Mouse (Mus musculus): ENCODE measurements around the gene Olfr199. TPM values are rescaled to one million over a fixed set of nuclear protein-coding genes. Genes with fewer than 3 reads are reported as not detected.
"Not testable (repeated sequence)": the region's sequence is repeated elsewhere in the genome, so short reads cannot be mapped to it uniquely, and the experiment has no call there.

Gene Olfr199
- total RNA-seq (2022) = not detected

- DNase-seq = not testable (repeated sequence)
Measured at GRCm38 (mm10) chr16:59219667-59220066, at the start of gene Olfr199. TSS of gene Olfr199 (minus strand) at chr16:59219767.

- not testable (repeated sequence) for DNase-seq
Measured at GRCm38 (mm10) chr16:59269097-59269496, 49.5 kb upstream of the Olfr199 start.

- no peak for DNase-seq
Measured at GRCm38 (mm10) chr16:59249684-59250083, 30.1 kb upstream of the Olfr199 start.

- DNase-seq = not testable (repeated sequence)
Measured at GRCm38 (mm10) chr16:59217861-59218260, 1.7 kb downstream of the Olfr199 start.

- not testable (repeated sequence) for DNase-seq
Measured at GRCm38 (mm10) chr16:59203433-59203832, 16.1 kb downstream of the Olfr199 start, which contains the start of gene Olfr198. TSS of gene Olfr198 (minus strand) at chr16:59203533.

- no peak for DNase-seq
Measured at GRCm38 (mm10) chr16:59170354-59170753, 49.2 kb downstream of the Olfr199 start, which contains the start of gene Olfr196. TSS of gene Olfr196 (minus strand) at chr16:59170454.

Other genes starting within 250 kb of the Olfr199 start
- gene Olfr183, start 224.4 kb downstream of the Olfr199 start, total RNA-seq (2022) = not detected
- not detected for gene Olfr186, start 189.5 kb downstream of the Olfr199 start, total RNA-seq (2022)
- not detected for gene Olfr187, start 180.0 kb downstream of the Olfr199 start, total RNA-seq (2022)
- not detected for gene Olfr190, start 141.8 kb downstream of the Olfr199 start, total RNA-seq (2022)
- gene Olfr191, start 129.9 kb downstream of the Olfr199 start, total RNA-seq (2022) = not detected
- gene Olfr193, start 107.9 kb downstream of the Olfr199 start, total RNA-seq (2022) = not detected
- gene Olfr194, start 98.7 kb downstream of the Olfr199 start, total RNA-seq (2022) = not detected
- gene Olfr195, start 72.7 kb downstream of the Olfr199 start, total RNA-seq (2022) = not detected
- not detected for gene Olfr196, start 49.3 kb downstream of the Olfr199 start, total RNA-seq (2022)
- not detected for gene Olfr198, start 16.2 kb downstream of the Olfr199 start, total RNA-seq (2022)
- gene Olfr201, start 52.9 kb upstream of the Olfr199 start, total RNA-seq (2022) = not detected
- not detected for gene Olfr202, start 67.0 kb upstream of the Olfr199 start, total RNA-seq (2022)
- not detected for gene Olfr203, start 79.1 kb upstream of the Olfr199 start, total RNA-seq (2022)
- not detected for gene Olfr204, start 98.5 kb upstream of the Olfr199 start, total RNA-seq (2022)
- gene Olfr205, start 111.4 kb upstream of the Olfr199 start, total RNA-seq (2022) = not detected
- not detected for gene Olfr206, start 129.5 kb upstream of the Olfr199 start, total RNA-seq (2022)
- not detected for gene Olfr209, start 144.2 kb upstream of the Olfr199 start, total RNA-seq (2022)
- not detected for gene Gabrr3, start 187.6 kb upstream of the Olfr199 start, total RNA-seq (2022)

Data from adrenal gland, adult 8-10 months (tissue).